Mouse (Mus musculus) 3134 (cell line): Measurements from ENCODE around the gene Fam151a.
A peak's percentile ranks its signal among the peaks of the same experiment; 100 is the strongest.
"Not testable (repeated sequence)": the region's sequence is repeated elsewhere in the genome, so short reads cannot be mapped to it uniquely, and the experiment has no call there.

Experiments
- DNase-seq: peaks from one replicate; pipeline ENCODE4 v3.0.0-alpha.2; 2011; ENCODE audit warnings: low spot score; ENCODE audit not compliant: insufficient read length; ENCODE audit errors: extremely low read depth

The Fam151a gene

GRCm38 (mm10) chr4:106775767-106776166 is 42.1 kb downstream of the Fam151a start:
- not testable (repeated sequence) for DNase-seq

- DNase-seq, result no peak
These were observed 43.3 kb downstream of the Fam151a start for GRCm38 (mm10) chr4:106776998-106777397.

GRCm38 (mm10) chr4:106778116-106778788 is 44.6 kb downstream of the Fam151a start:
- DNase-seq, result peak; percentile 68

GRCm38 (mm10) chr4:106780045-106780444 is 46.4 kb downstream of the Fam151a start:
- DNase-seq, result no peak

GRCm38 (mm10) chr4:106783137-106783536 is 49.4 kb downstream of the Fam151a start:
- no peak for DNase-seq

GRCm38 (mm10) chr4:106784806-106785205 is 51.1 kb downstream of the Fam151a start:
- DNase-seq, result no peak

- DNase-seq, result no peak
These were observed 51.7 kb downstream of the Fam151a start for GRCm38 (mm10) chr4:106785345-106785744.

GRCm38 (mm10) chr4:106785753-106786540 is 52.3 kb downstream of the Fam151a start:
- peak; percentile 51 for DNase-seq

GRCm38 (mm10) chr4:106787830-106788229 is 54.1 kb downstream of the Fam151a start:
- peak; percentile 54 for DNase-seq

- DNase-seq, result no peak
These were observed 54.9 kb downstream of the Fam151a start for GRCm38 (mm10) chr4:106788627-106789026.

- DNase-seq, result no peak
These were observed 56.0 kb downstream of the Fam151a start for GRCm38 (mm10) chr4:106789705-106790104.

- DNase-seq, result not testable (repeated sequence)
These were observed 56.5 kb downstream of the Fam151a start for GRCm38 (mm10) chr4:106790218-106790617.

GRCm38 (mm10) chr4:106790938-106791337 is 57.2 kb downstream of the Fam151a start:
- no peak for DNase-seq

GRCm38 (mm10) chr4:106792276-106792675 is 58.6 kb downstream of the Fam151a start:
- DNase-seq, result no peak

GRCm38 (mm10) chr4:106793826-106794225 is 60.1 kb downstream of the Fam151a start:
- not testable (repeated sequence) for DNase-seq

- no peak for DNase-seq
These were observed 60.6 kb downstream of the Fam151a start for GRCm38 (mm10) chr4:106794247-106794646.

- no peak for DNase-seq
These were observed 61.6 kb downstream of the Fam151a start for GRCm38 (mm10) chr4:106795289-106795688.
